Mouse (Mus musculus) CH12.LX (cell line): ENCODE results near the gene H2-DMa. TPM values are rescaled to one million over a fixed set of nuclear protein-coding genes. Genes with fewer than 3 reads are reported as not detected.

Experiments
- DNase-seq: peaks from one replicate; pipeline ENCODE4 v3.0.0-alpha.2; 2013; ENCODE audit errors: extremely low read depth
- H3K27ac ChIP-seq: 2 replicates; pipeline ENCODE4 v1.5.1; 2012; ENCODE audit warnings: low read depth, mild to moderate bottlenecking, control low read depth, moderate library complexity; ENCODE audit not compliant: insufficient read depth
- H3K27me3 ChIP-seq: replicated peaks from 2 replicates; pipeline ENCODE3; 2012; ENCODE audit warnings: inconsistent platforms
- H3K36me3 ChIP-seq, 2 experiments: replicated peaks in 1 of 2; 2 replicates each; pipeline versions ENCODE3 to v1.6.1; 2012; ENCODE audit warnings: inconsistent platforms in 1 of 2, low read length in 1 of 2, mild to moderate bottlenecking in 1 of 2, mixed read lengths in 1 of 2, moderate library complexity in 1 of 2; ENCODE audit not compliant: control insufficient read depth in 1 of 2, insufficient read depth in 1 of 2
- H3K4me1 ChIP-seq, 2 experiments: 2 replicates each; pipeline ENCODE4 v1.6.1; 2012; ENCODE audit warnings: inconsistent platforms in 1 of 2, moderate library complexity in 1 of 2; ENCODE audit not compliant: insufficient read depth in 2 of 2, control insufficient read depth in 1 of 2
- H3K4me2 ChIP-seq: 2 replicates; pipeline ENCODE4 v1.6.1; 2012; ENCODE audit warnings: low read depth, mild to moderate bottlenecking, control low read depth; ENCODE audit not compliant: poor library complexity, insufficient read depth, severe bottlenecking
- H3K4me3 ChIP-seq, 3 experiments: fragments of 150-350 bp in 1 of 3; sonication (generic) in 1 of 3; replicated peaks in 1 of 3; 2 replicates each; pipeline versions ENCODE3 to v1.5.1; 2011 to 2012; ENCODE audit warnings: low read depth in 2 of 3, low read length in 2 of 3, mild to moderate bottlenecking in 2 of 3, moderate library complexity in 2 of 3, control low read depth in 1 of 3, improper control_type of control experiment in 1 of 3, inconsistent platforms in 1 of 3, mixed read lengths in 1 of 3; ENCODE audit not compliant: poor library complexity in 1 of 3
- H3K79me2 ChIP-seq: replicated peaks from 2 replicates; pipeline ENCODE4 v1.6.1; 2012; ENCODE audit warnings: mild to moderate bottlenecking, moderate library complexity; ENCODE audit not compliant: control insufficient read depth, poor library complexity, insufficient read depth, severe bottlenecking; ENCODE audit errors: extremely low read depth
- H3K9ac ChIP-seq: 2 replicates; pipeline ENCODE4 v1.6.1; 2012; ENCODE audit warnings: low read depth, mild to moderate bottlenecking, control low read depth, moderate library complexity; ENCODE audit not compliant: insufficient read depth
- H3K9me3 ChIP-seq: replicated peaks from 2 replicates; pipeline ENCODE3; 2012; ENCODE audit warnings: low read length, inconsistent platforms, mixed read lengths
- BHLHE40 ChIP-seq: IDR thresholded peaks from 2 replicates; pipeline ENCODE4 v1.6.1; 2011; ENCODE audit warnings: mild to moderate bottlenecking, low read depth, low read length, improper control_type of control experiment
- CHD2 ChIP-seq: IDR thresholded peaks from 2 replicates; pipeline ENCODE4 v1.6.1; 2011; ENCODE audit warnings: low read length, improper control_type of control experiment
- CTCF ChIP-seq, 2 experiments: IDR thresholded peaks in 1 of 2; conservative IDR thresholded peaks in 1 of 2; 2 replicates each; pipeline ENCODE4 v1.5.1; 2011 to 2012; ENCODE audit warnings: low read depth in 2 of 2, low read length in 2 of 2, improper control_type of control experiment in 1 of 2, inconsistent platforms in 1 of 2, mild to moderate bottlenecking in 1 of 2, moderate library complexity in 1 of 2
- EP300 ChIP-seq: IDR thresholded peaks from 2 replicates; pipeline ENCODE4 v1.6.1; 2011; ENCODE audit warnings: low read length, improper control_type of control experiment
- HCFC1 ChIP-seq: IDR thresholded peaks from 2 replicates; pipeline ENCODE4 v1.6.1; 2012; ENCODE audit warnings: low read depth, mild to moderate bottlenecking, inconsistent platforms, low read length, improper control_type of control experiment
- IRF4 ChIP-seq: IDR thresholded peaks from 2 replicates; pipeline ENCODE4 v1.6.1; 2014; ENCODE audit warnings: low read depth, mild to moderate bottlenecking, inconsistent platforms, low read length, improper control_type of control experiment
- MEF2A ChIP-seq: IDR thresholded peaks from 2 replicates; pipeline ENCODE4 v1.6.1; 2014; ENCODE audit warnings: low read depth, mild to moderate bottlenecking, inconsistent platforms, low read length, improper control_type of control experiment, borderline replicate concordance
- MXI1 ChIP-seq: IDR thresholded peaks from 2 replicates; pipeline ENCODE4 v1.6.1; 2011; ENCODE audit warnings: mild to moderate bottlenecking, low read depth, low read length, improper control_type of control experiment
- MYC ChIP-seq: IDR thresholded peaks from 2 replicates; pipeline ENCODE4 v1.6.1; 2011; ENCODE audit warnings: low read depth, mild to moderate bottlenecking, improper control_type of control experiment, low read length
- NELFE ChIP-seq: IDR thresholded peaks from 2 replicates; pipeline ENCODE4 v1.6.1; 2011; ENCODE audit warnings: low read depth, low read length, improper control_type of control experiment
- NRF1 ChIP-seq: IDR thresholded peaks from 2 replicates; pipeline ENCODE4 v1.6.1; 2014; ENCODE audit warnings: low read depth, mild to moderate bottlenecking, inconsistent platforms, low read length, improper control_type of control experiment, moderate library complexity
- PAX5 ChIP-seq: IDR thresholded peaks from 2 replicates; pipeline ENCODE4 v1.6.1; 2012; ENCODE audit warnings: low read length, inconsistent platforms, mixed read lengths
- POLR2A ChIP-seq: IDR thresholded peaks from 2 replicates; pipeline ENCODE4 v1.6.1; 2011; ENCODE audit warnings: low read depth, mild to moderate bottlenecking, improper control_type of control experiment, low read length
- POLR2AphosphoS2 ChIP-seq: IDR thresholded peaks from 2 replicates; pipeline ENCODE4 v1.6.1; 2011; ENCODE audit warnings: low read depth, low read length, improper control_type of control experiment
- RAD21 ChIP-seq: IDR thresholded peaks from 2 replicates; pipeline ENCODE4 v1.6.1; 2011; ENCODE audit warnings: low read depth, mild to moderate bottlenecking, low read length, improper control_type of control experiment, moderate library complexity
- SIN3A ChIP-seq: IDR thresholded peaks from 2 replicates; pipeline ENCODE4 v1.6.1; 2012; ENCODE audit warnings: low read length, improper control_type of control experiment, inconsistent platforms
- SMC3 ChIP-seq: IDR thresholded peaks from 2 replicates; pipeline ENCODE4 v1.6.1; 2011; ENCODE audit warnings: low read depth, low read length, improper control_type of control experiment
- TCF12 ChIP-seq: IDR thresholded peaks from 2 replicates; pipeline ENCODE4 v1.6.1; 2014; ENCODE audit warnings: low read depth, mild to moderate bottlenecking, inconsistent platforms, low read length, improper control_type of control experiment
- UBTF ChIP-seq: IDR thresholded peaks from 2 replicates; pipeline ENCODE4 v1.6.1; 2012; ENCODE audit warnings: low read depth, mild to moderate bottlenecking, inconsistent platforms, low read length, improper control_type of control experiment, moderate library complexity
- ZMIZ1 ChIP-seq: IDR thresholded peaks from 2 replicates; pipeline ENCODE4 v1.6.1; 2012; ENCODE audit warnings: low read depth, mild to moderate bottlenecking, inconsistent platforms, low read length, improper control_type of control experiment
- dilution Hi-C: fragments of 300-500 bp; cut with MboI; formaldehyde crosslinking; loops from 2 replicates; pipeline ENCODE4 v1.14.3; 2020; ENCODE audit warnings: low sequenced_read_pairs; ENCODE audit not compliant: extremely low pct_unique_long_range_greater_than_20kb, extremely low pct_ligation_motif_present
- in situ Hi-C: fragments of 300-500 bp; cut with MboI; formaldehyde crosslinking; loops from 3 replicates; pipeline ENCODE4 v1.14.3; 2019; ENCODE audit warnings: low sequenced_read_pairs, low pct_ligation_motif_present, low pct_unique_long_range_greater_than_20kb, mixed read lengths
- polyA plus RNA-seq: library from polyadenylated mRNA; unstranded; fragments of >175 nt; gene quantifications from 2 replicates; pipeline ENCODE4 v1.2.1, GENCODE M21; 2012; ENCODE audit warnings: low read depth; ENCODE audit not compliant: insufficient read length
- total RNA-seq, 2 experiments: library from RNA; depleted of rRNA; stranded (reverse); fragments of 300-350 nt in 1 of 2; fragments of >200 nt in 1 of 2; gene quantifications; 2 replicates each; pipeline ENCODE4 v1.2.3; 2012 to 2014

H2-DMa gene
- total and polyA plus RNA-seq, 3 experiments, result 67.7 to 119 (median 112) TPM

DNA sequence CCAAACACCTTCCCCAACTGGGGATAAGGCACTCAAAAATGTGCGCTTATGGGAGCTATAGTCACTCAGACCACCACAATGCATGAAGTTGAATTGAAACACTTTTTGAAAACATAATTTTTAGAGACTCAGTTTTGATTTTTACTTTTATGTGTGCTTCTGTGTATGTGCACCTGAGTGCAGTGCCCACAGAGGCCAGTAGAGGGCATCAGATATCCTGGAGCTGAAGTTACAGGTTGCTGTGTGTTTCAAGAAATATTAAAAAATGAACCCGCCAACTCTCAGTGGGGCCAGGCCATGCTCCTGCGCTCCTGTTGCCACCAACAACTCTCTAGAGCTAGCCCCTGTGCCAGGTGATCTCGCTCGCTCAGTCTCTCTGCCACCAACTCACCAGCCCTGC lies 53.2 kb downstream of the H2-DMa start:
- dilution Hi-C loops, result no loop called here
- no peak overlapping the region for H3K9ac ChIP-seq
- H3K9me3 ChIP-seq, result peaks cover 12% of the 10 kb centered on the region
- no peak overlapping the region for H3K4me2 ChIP-seq
- H3K4me1 ChIP-seq, result peaks cover 6 to 19% of the 10 kb centered on the region in 2 experiments
- no peak overlapping the region for H3K27ac ChIP-seq
- no peaks in the 10 kb centered on the region for H3K36me3 ChIP-seq
- DNase-seq, result no peak
- H3K27me3 ChIP-seq, result no peaks in the 10 kb centered on the region
- TF ChIP-seq RAD21 (peak; percentile 29), SMC3 (peak; percentile 26), CTCF (conservative IDR thresholded peaks at IDR 0.05 in 1 of 2, IDR thresholded peaks at IDR 0.05 in 1 of 2; ENCODE audit: low read depth in 2 of 2, low read length in 2 of 2) (peak in 1 of 2 experiments; percentile 53; a peak in 2 of 4 replicates), EP300 (no peak)
- in situ Hi-C loops, result no loop called here
- no peak overlapping the region for H3K4me3 ChIP-seq
- H3K79me2 ChIP-seq, result no peaks in the 10 kb centered on the region

DNA sequence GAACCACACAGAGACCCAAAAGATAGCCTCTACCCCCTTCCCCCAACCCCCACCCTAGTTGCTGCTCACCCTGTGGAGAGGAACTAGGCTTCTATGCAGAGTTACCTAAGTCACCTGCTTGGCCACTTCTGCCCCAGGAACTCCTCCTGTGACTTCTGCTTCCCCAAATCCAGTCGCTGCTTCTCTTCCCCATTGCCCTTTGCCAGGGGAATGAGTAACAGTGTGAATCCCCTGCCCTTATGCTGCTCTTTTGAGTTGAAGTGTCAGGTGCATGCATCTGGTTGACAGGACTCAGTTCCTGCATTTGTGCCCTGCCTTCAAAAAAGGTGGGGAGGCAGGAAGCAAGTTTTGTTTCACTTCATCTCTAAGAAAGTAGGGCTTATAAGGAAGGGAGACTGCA lies 54.7 kb downstream of the H2-DMa start:
- Histone ChIP-seq H3K9me3 (peaks cover 12% of the 10 kb centered on the region), H3K36me3 (no peaks in the 10 kb centered on the region), H3K27me3 (no peaks in the 10 kb centered on the region), H3K27ac (peak overlapping the region; percentile 63; the same call in 1 of the 2 replicates), H3K4me1 (peaks cover 8 to 22% of the 10 kb centered on the region in 2 experiments)
- peak; percentile 52 for DNase-seq
- dilution Hi-C loops, result no loop called here
- TF ChIP-seq MXI1, result peak; percentile 38; the same call in 1 of the 2 replicates
- TF ChIP-seq MYC, result peak; percentile 19; the same call in 1 of the 2 replicates
- TF ChIP-seq POLR2AphosphoS2, result no peak
- no peak for TF ChIP-seq NRF1
- TF ChIP-seq BHLHE40, result 0 out of 2 replicates have a peak, but pooled peaks have one; percentile 55
- 0 out of 2 replicates have a peak, but pooled peaks have one; percentile 30 for TF ChIP-seq POLR2A
- peak; percentile 33; the same call in 1 of the 2 replicates for TF ChIP-seq IRF4
- no peak for TF ChIP-seq PAX5
- no peak for TF ChIP-seq NELFE
- TF ChIP-seq UBTF, result no peak
- TF ChIP-seq SIN3A, result peak; percentile 57; the same call in 1 of the 2 replicates
- TF ChIP-seq HCFC1, result 0 out of 2 replicates have a peak, but pooled peaks have one; percentile 13
- peak; percentile 14; the same call in 1 of the 2 replicates for TF ChIP-seq MEF2A
- peak; percentile 76; the same call in 1 of the 2 replicates for TF ChIP-seq CHD2
- TF ChIP-seq EP300, result peak; percentile 33; the same call in 1 of the 2 replicates
- peak; percentile 57; the same call in 1 of the 2 replicates for TF ChIP-seq TCF12
- no peak for TF ChIP-seq ZMIZ1
- TF ChIP-seq, all 38 proteins: peak for 11
- peak overlapping the region; percentile 38; the same call in 1 of the 2 replicates for H3K9ac ChIP-seq
- H3K79me2 ChIP-seq, result no peaks in the 10 kb centered on the region
- no peak overlapping the region for H3K4me3 ChIP-seq
- H3K4me2 ChIP-seq, result peak overlapping the region; percentile 88
- in situ Hi-C loops, result no loop called here
